Mouse (Mus musculus): Measurements from ENCODE around the gene Oxct2b. TPM values are rescaled to one million over a fixed set of nuclear protein-coding genes. Genes with fewer than 3 reads are reported as not detected.
"Not testable (repeated sequence)": the region's sequence is repeated elsewhere in the genome, so short reads cannot be mapped to it uniquely, and the experiment has no call there.

Oxct2b gene
- polyA plus RNA-seq, 1 experiment = not detected

- no peaks in the 10 kb centered on the region for H3K4me1 ChIP-seq (ENCODE audit: control insufficient read depth, insufficient read depth, low read length)
- no peak for DNase-seq
- 89% methylated on average over 4 of the region's 4 CpGs for WGBS
- H3K4me3 ChIP-seq (replicated peaks; ENCODE audit: extremely low read depth, low read depth, low read length) = no peak overlapping the region
- TF ChIP-seq CTCF (IDR thresholded peaks at IDR 0.05; ENCODE audit: insufficient read depth, low read length) = no peak
- no peak for TF ChIP-seq POLR2A (IDR thresholded peaks at IDR 0.05; ENCODE audit: borderline replicate concordance, extremely low read depth, low read depth, low read length)
Observed at GRCm38 (mm10) chr4:123086381-123086780, 29.7 kb upstream of the Oxct2b start.

- WGBS = 61% methylated on average over 5 of the region's 5 CpGs
- no peak for DNase-seq
- H3K4me3 ChIP-seq (replicated peaks; ENCODE audit: extremely low read depth, low read depth, low read length) = no peak overlapping the region
- no peak for TF ChIP-seq CTCF (IDR thresholded peaks at IDR 0.05; ENCODE audit: insufficient read depth, low read length)
- no peak for TF ChIP-seq POLR2A (IDR thresholded peaks at IDR 0.05; ENCODE audit: borderline replicate concordance, extremely low read depth, low read depth, low read length)
- H3K4me1 ChIP-seq (ENCODE audit: control insufficient read depth, insufficient read depth, low read length) = no peaks in the 10 kb centered on the region
Observed at GRCm38 (mm10) chr4:123092621-123093020, 23.4 kb upstream of the Oxct2b start.

- no peak overlapping the region for H3K4me3 ChIP-seq (replicated peaks; ENCODE audit: extremely low read depth, low read depth, low read length)
- no peaks in the 10 kb centered on the region for H3K4me1 ChIP-seq (ENCODE audit: control insufficient read depth, insufficient read depth, low read length)
- no peak for TF ChIP-seq CTCF (IDR thresholded peaks at IDR 0.05; ENCODE audit: insufficient read depth, low read length)
- no peak for TF ChIP-seq POLR2A (IDR thresholded peaks at IDR 0.05; ENCODE audit: borderline replicate concordance, extremely low read depth, low read depth, low read length)
- 40% methylated on average over 17 of the region's 17 CpGs for WGBS
- no peak for DNase-seq
Observed at GRCm38 (mm10) chr4:123093064-123093776, 22.8 kb upstream of the Oxct2b start.

GRCm38 (mm10) chr4:123093869-123094268 lies 22.2 kb upstream of the Oxct2b start:
- Histone ChIP-seq H3K4me1 (ENCODE audit: control insufficient read depth, insufficient read depth, low read length) (no peaks in the 10 kb centered on the region), H3K4me3 (replicated peaks; ENCODE audit: extremely low read depth, low read depth, low read length) (no peak overlapping the region)
- no peak for DNase-seq
- TF ChIP-seq POLR2A (IDR thresholded peaks at IDR 0.05; ENCODE audit: borderline replicate concordance, extremely low read depth, low read depth, low read length) (no peak), CTCF (IDR thresholded peaks at IDR 0.05; ENCODE audit: insufficient read depth, low read length) (no peak)
- WGBS = 55% methylated on average over 9 of the region's 9 CpGs

GRCm38 (mm10) chr4:123104651-123105450 lies 11.2 kb upstream of the Oxct2b start, which contains the start of gene Bmp8b:
Bmp8b (plus strand) TSS chr4:123105165.
- TF ChIP-seq CTCF (IDR thresholded peaks at IDR 0.05; ENCODE audit: insufficient read depth, low read length) (no peak), POLR2A (IDR thresholded peaks at IDR 0.05; ENCODE audit: borderline replicate concordance, extremely low read depth, low read depth, low read length) (no peak)
- peak; percentile 23 for DNase-seq
- 7% methylated on average over 75 of the region's 75 CpGs for WGBS
- H3K4me1 ChIP-seq (ENCODE audit: control insufficient read depth, insufficient read depth, low read length) = no peaks in the 10 kb centered on the region
- no peak within 1 kb of the TSS for H3K4me3 ChIP-seq (replicated peaks; ENCODE audit: extremely low read depth, low read depth, low read length)

- DNase-seq = no peak
- H3K4me1 ChIP-seq (ENCODE audit: control insufficient read depth, insufficient read depth, low read length) = no peaks in the 10 kb centered on the region
- 23% methylated on average over 24 of the region's 24 CpGs for WGBS
- H3K4me3 ChIP-seq (replicated peaks; ENCODE audit: extremely low read depth, low read depth, low read length) = no peak overlapping the region
- no peak for TF ChIP-seq POLR2A (IDR thresholded peaks at IDR 0.05; ENCODE audit: borderline replicate concordance, extremely low read depth, low read depth, low read length)
- TF ChIP-seq CTCF (IDR thresholded peaks at IDR 0.05; ENCODE audit: insufficient read depth, low read length) = no peak
Observed at GRCm38 (mm10) chr4:123105451-123105790, 10.6 kb upstream of the Oxct2b start.

GRCm38 (mm10) chr4:123105929-123106328 lies 10.1 kb upstream of the Oxct2b start:
- H3K4me1 ChIP-seq (ENCODE audit: control insufficient read depth, insufficient read depth, low read length); DNase-seq; H3K4me3 ChIP-seq (replicated peaks; ENCODE audit: extremely low read depth, low read depth, low read length): not testable (repeated sequence)
- whole genome bisulfite sequencing = 74% methylated on average over 7 of the region's 7 CpGs

GRCm38 (mm10) chr4:123106864-123107263 lies 9.2 kb upstream of the Oxct2b start:
- Histone ChIP-seq H3K4me1 (ENCODE audit: control insufficient read depth, insufficient read depth, low read length) (no peaks in the 10 kb centered on the region), H3K4me3 (replicated peaks; ENCODE audit: extremely low read depth, low read depth, low read length) (no peak overlapping the region)
- TF ChIP-seq CTCF (IDR thresholded peaks at IDR 0.05; ENCODE audit: insufficient read depth, low read length) (no peak), POLR2A (IDR thresholded peaks at IDR 0.05; ENCODE audit: borderline replicate concordance, extremely low read depth, low read depth, low read length) (no peak)
- 89% methylated on average over 2 of the region's 2 CpGs for WGBS
- DNase-seq = no peak

- 82% methylated on average over 5 of the region's 5 CpGs for WGBS
- DNase-seq = no peak
- H3K4me1 ChIP-seq (ENCODE audit: control insufficient read depth, insufficient read depth, low read length) = no peaks in the 10 kb centered on the region
- TF ChIP-seq POLR2A (IDR thresholded peaks at IDR 0.05; ENCODE audit: borderline replicate concordance, extremely low read depth, low read depth, low read length) (no peak), CTCF (IDR thresholded peaks at IDR 0.05; ENCODE audit: insufficient read depth, low read length) (no peak)
- H3K4me3 ChIP-seq (replicated peaks; ENCODE audit: extremely low read depth, low read depth, low read length) = no peak overlapping the region
Observed at GRCm38 (mm10) chr4:123108056-123108455, 8.0 kb upstream of the Oxct2b start.

GRCm38 (mm10) chr4:123110751-123111150 lies 5.3 kb upstream of the Oxct2b start:
- DNase-seq = no peak
- TF ChIP-seq POLR2A (IDR thresholded peaks at IDR 0.05; ENCODE audit: borderline replicate concordance, extremely low read depth, low read depth, low read length) (no peak), CTCF (IDR thresholded peaks at IDR 0.05; ENCODE audit: insufficient read depth, low read length) (no peak)
- 84% methylated on average over 4 of the region's 4 CpGs for WGBS
- H3K4me1 ChIP-seq (ENCODE audit: control insufficient read depth, insufficient read depth, low read length) = no peaks in the 10 kb centered on the region
- H3K4me3 ChIP-seq (replicated peaks; ENCODE audit: extremely low read depth, low read depth, low read length) = no peak overlapping the region

- H3K4me1 ChIP-seq (ENCODE audit: control insufficient read depth, insufficient read depth, low read length); DNase-seq; H3K4me3 ChIP-seq (replicated peaks; ENCODE audit: extremely low read depth, low read depth, low read length): not testable (repeated sequence)
- 64% methylated on average over 10 of the region's 10 CpGs for WGBS
Observed at GRCm38 (mm10) chr4:123111275-123111983, 4.6 kb upstream of the Oxct2b start.

Measured in lung, adult 2 months (tissue).